9 mouse cellular contexts compared by ENCODE assay signal in genomic region chr5:131855358-131855757, GRCm38 (mm10).
DNase-seq lines count a peak whose midpoint lies in the region; ATAC-seq and TF ChIP-seq lines count a peak whose summit lies in the region.
"Had no signal": no experiment of that assay in that cellular context is flagged by ENCODE, and none has a peak within 500 bp of the region (broad histone marks: within the 10 kb centered on the region; RNA-seq: fewer than 3 reads in every experiment).

No protein-coding gene starts in this region.

- no peak overlapping the region for H3K4me3 ChIP-seq in heart, adult 2 months
- H3K4me3 ChIP-seq in kidney, postnatal 0 days (replicated peaks; ENCODE audit: low read depth, low read length): no peak overlapping the region
- no peak overlapping the region for H3K4me3 ChIP-seq in midbrain, embryonic 13.5 days (replicated peaks)
- H3K4me3 ChIP-seq: liver, embryonic 13.5 days had no signal

- H3K4me1 ChIP-seq in heart, adult 2 months (ENCODE audit: control insufficient read depth, insufficient read depth, low read length): no peaks in the 10 kb centered on the region
- H3K4me1 ChIP-seq in kidney, postnatal 0 days (replicated peaks; ENCODE audit: insufficient read depth, low read length): peaks cover 12% of the 10 kb centered on the region
- peaks cover 61% of the 10 kb centered on the region for H3K4me1 ChIP-seq in midbrain, embryonic 13.5 days (replicated peaks)
- H3K4me1 ChIP-seq: liver, embryonic 13.5 days had no signal

- H3K9ac ChIP-seq in heart, adult 2 months (ENCODE audit: low read depth, low read length): no peak overlapping the region
- H3K9ac ChIP-seq in kidney, postnatal 0 days (ENCODE audit: low read depth, low read length): no peak overlapping the region
- 0 out of 2 replicates have a peak overlapping the region, but pooled peaks have one; percentile 1 for H3K9ac ChIP-seq in midbrain, embryonic 13.5 days (replicated peaks)
- H3K9ac ChIP-seq: liver, embryonic 13.5 days had no signal

- WGBS in heart, adult 2 months: 17% methylated on average over 8 of the region's 8 CpGs
- WGBS in kidney, postnatal 0 days: 6% methylated on average over 8 of the region's 8 CpGs
- 20% methylated on average over 8 of the region's 8 CpGs for WGBS in midbrain, embryonic 13.5 days

- ATAC-seq in kidney, postnatal 0 days (replicated peaks; ENCODE audit: low FRiP score, low read depth): no peak
- ATAC-seq in midbrain, embryonic 13.5 days: peak; percentile 43; the same call in 1 of the 2 replicates
- no peak for ATAC-seq in megakaryocyte progenitor cell, adult 5-6 weeks (replicated peaks; ENCODE audit: poor library complexity)

- TF ChIP-seq EP300 in heart, adult 2 months (IDR thresholded peaks at IDR 0.05; ENCODE audit: insufficient read depth, low read depth, low read length): no peak

- no peaks in the 10 kb centered on the region for H3K36me3 ChIP-seq in heart, adult 2 months (ENCODE audit: control insufficient read depth, insufficient read depth, low read length)
- no peaks in the 10 kb centered on the region for H3K36me3 ChIP-seq in kidney, postnatal 0 days (ENCODE audit: insufficient read depth, low read length)
- no peaks in the 10 kb centered on the region for H3K36me3 ChIP-seq in midbrain, embryonic 13.5 days
- H3K36me3 ChIP-seq: liver, embryonic 13.5 days had no signal

- no peaks in the 10 kb centered on the region for H3K9me3 ChIP-seq in kidney, postnatal 0 days (replicated peaks; ENCODE audit: low read length)
- H3K9me3 ChIP-seq in midbrain, embryonic 13.5 days: no peaks in the 10 kb centered on the region
- H3K9me3 ChIP-seq: liver, embryonic 13.5 days had no signal

- DNase-seq in urinary bladder, postnatal 14 days (ENCODE audit: low spot score): peak; percentile 5
- no peak for DNase-seq in urinary bladder, postnatal 25 days (ENCODE audit: low spot score)
- peak; percentile 40 to 52 for DNase-seq in heart, adult 2 months
- DNase-seq in kidney, postnatal 0 days (ENCODE audit: low spot score): peak; percentile 90
- no peak for DNase-seq in left cerebral cortex, postnatal 36 days (ENCODE audit: low spot score in 2 of 2)
- no peak for DNase-seq in spleen, adult 12 weeks (ENCODE audit: low spot score)
- DNase-seq: liver, embryonic 13.5 days had no signal

- no peak for TF ChIP-seq CTCF in heart, adult 2 months (IDR thresholded peaks at IDR 0.05)
- no peak for TF ChIP-seq CTCF in kidney, postnatal 0 days (IDR thresholded peaks at IDR 0.05; ENCODE audit: low read depth)

- no peaks in the 10 kb centered on the region for H3K27me3 ChIP-seq in heart, adult 2 months (ENCODE audit: control insufficient read depth, insufficient read depth, low read length)
- no peaks in the 10 kb centered on the region for H3K27me3 ChIP-seq in kidney, postnatal 0 days (ENCODE audit: insufficient read depth, low read length)
- no peaks in the 10 kb centered on the region for H3K27me3 ChIP-seq in midbrain, embryonic 13.5 days
- H3K27me3 ChIP-seq: liver, embryonic 13.5 days had no signal

- H3K79me2 ChIP-seq in heart, adult 2 months (replicated peaks; ENCODE audit: control insufficient read depth, insufficient read depth, low read length): no peaks in the 10 kb centered on the region

- TF ChIP-seq POLR2A in heart, adult 2 months (IDR thresholded peaks at IDR 0.05; ENCODE audit: insufficient read depth, low read depth, low read length): no peak

- intact Hi-C loops in heart, adult 2 months (cut with DNase I): loop anchor here (5.0 kb wide), 1 partner anchor 48 kb away; no protein-coding TSS in a partner anchor
- intact Hi-C loops in left cerebral cortex, postnatal 36 days (cut with DNase I): no loop called here

- peak overlapping the region; percentile 37 for H3K4me2 ChIP-seq in kidney, postnatal 0 days (ENCODE audit: low read length)
- H3K4me2 ChIP-seq in midbrain, embryonic 13.5 days (replicated peaks): no peak overlapping the region
- H3K4me2 ChIP-seq: liver, embryonic 13.5 days had no signal

- no peak overlapping the region for H3K27ac ChIP-seq in heart, adult 2 months
- H3K27ac ChIP-seq in kidney, postnatal 0 days: no peak overlapping the region; the same call in 1 of the 2 replicates
- peak overlapping the region; percentile 17; the same call in 1 of the 2 replicates for H3K27ac ChIP-seq in midbrain, embryonic 13.5 days
- H3K27ac ChIP-seq: liver, embryonic 13.5 days had no signal

Comparison
In these comparisons a context has a peak if more than half of its experiments do, and no peak if none do; other contexts are left out.
1. DNase-seq: peak in urinary bladder, postnatal 14 days (single experiment), heart, adult 2 months (2 of 2) and kidney, postnatal 0 days (single experiment); none in urinary bladder, postnatal 25 days (single experiment), left cerebral cortex, postnatal 36 days (0 of 2) and spleen, adult 12 weeks (single experiment).